Mouse (Mus musculus): Measurements from ENCODE around the gene Tie1. TPM values are rescaled to one million over a fixed set of nuclear protein-coding genes. Genes with fewer than 3 reads are reported as not detected.
A peak's percentile ranks its signal among the peaks of the same experiment; 100 is the strongest.

Gene Tie1
- total RNA-seq, 2 experiments from 2014 or later: 7.1 to 8.5 TPM

- DNase-seq: no peak
Observed at GRCm38 (mm10) chr4:118472687-118473086, 17.2 kb downstream of the Tie1 start.

GRCm38 (mm10) chr4:118471281-118471680 lies 18.6 kb downstream of the Tie1 start:
- no peak for DNase-seq

GRCm38 (mm10) chr4:118465697-118466163 lies 24.1 kb downstream of the Tie1 start:
- DNase-seq: no peak

DNA sequence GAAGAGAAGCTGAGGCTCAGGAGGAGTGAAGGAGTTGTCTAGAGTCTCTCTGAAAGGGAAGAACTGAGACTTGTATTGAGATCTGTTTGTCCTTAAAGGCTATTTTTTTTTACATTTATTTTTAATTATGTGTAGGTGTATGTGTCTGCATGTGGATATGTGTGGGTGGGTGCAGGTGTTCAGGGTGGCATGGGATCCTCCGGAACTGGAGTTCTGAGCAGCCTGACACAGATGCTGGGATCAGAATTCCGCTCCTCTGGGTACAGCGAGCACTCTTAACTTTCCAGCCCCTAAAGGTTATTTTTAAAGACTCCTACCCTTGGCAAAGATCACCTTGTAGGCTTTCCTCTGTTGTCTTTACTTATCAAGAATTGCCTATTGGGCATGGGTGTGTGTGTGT lies 24.9 kb downstream of the Tie1 start:
- no peak for DNase-seq

- DNase-seq: no peak
Observed at GRCm38 (mm10) chr4:118457345-118457975, 32.4 kb downstream of the Tie1 start, which contains the start of gene Mpl. TSS of gene Mpl (minus strand) at chr4:118457513.

GRCm38 (mm10) chr4:118446415-118447153 lies 43.3 kb downstream of the Tie1 start:
- no peak for DNase-seq

GRCm38 (mm10) chr4:118445781-118446414 lies 44.0 kb downstream of the Tie1 start:
- DNase-seq: no peak

- no peak for DNase-seq
Observed at GRCm38 (mm10) chr4:118445088-118445487, 44.8 kb downstream of the Tie1 start.

DNA sequence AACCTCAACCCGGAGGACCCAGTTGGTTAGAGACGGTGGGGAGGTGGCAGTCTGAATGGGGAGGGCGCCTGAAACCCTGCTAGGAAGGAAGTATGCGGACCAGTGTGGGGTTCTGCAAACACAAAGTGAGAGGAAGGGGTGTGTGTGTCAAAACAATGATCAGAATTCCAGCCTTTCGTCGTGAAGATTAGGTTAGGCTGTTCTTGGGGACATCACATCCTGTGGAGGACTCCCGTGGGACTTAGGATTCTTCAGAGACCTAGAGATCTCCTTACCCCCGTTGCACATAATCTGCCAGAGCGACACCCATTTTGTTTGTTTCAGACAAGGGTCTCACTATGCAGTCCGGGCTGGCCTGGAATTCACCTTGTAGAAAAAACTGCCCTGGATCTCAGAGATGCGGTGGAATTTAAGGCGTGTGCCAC lies 52.0 kb downstream of the Tie1 start:
- DNase-seq: no peak

GRCm38 (mm10) chr4:118436820-118437603 lies 52.8 kb downstream of the Tie1 start, which contains the start of gene Cdc20:
TSS of gene Cdc20 (minus strand) at chr4:118437352.
- DNase-seq: peak; percentile 83 to 86

- no peak for DNase-seq
Observed at GRCm38 (mm10) chr4:118432332-118432731, 57.5 kb downstream of the Tie1 start.

- no peak for DNase-seq
Observed at GRCm38 (mm10) chr4:118429215-118429895, 60.5 kb downstream of the Tie1 start.

- no peak for DNase-seq
Observed at GRCm38 (mm10) chr4:118428531-118429214, 61.2 kb downstream of the Tie1 start.

GRCm38 (mm10) chr4:118427768-118428451 lies 62.0 kb downstream of the Tie1 start, which contains the start of gene Elovl1:
TSS of gene Elovl1 (plus strand) at chr4:118428093.
- DNase-seq: peak; percentile 67 to 80

- DNase-seq: no peak
Observed at GRCm38 (mm10) chr4:118427415-118427767, 62.5 kb downstream of the Tie1 start.

DNA sequence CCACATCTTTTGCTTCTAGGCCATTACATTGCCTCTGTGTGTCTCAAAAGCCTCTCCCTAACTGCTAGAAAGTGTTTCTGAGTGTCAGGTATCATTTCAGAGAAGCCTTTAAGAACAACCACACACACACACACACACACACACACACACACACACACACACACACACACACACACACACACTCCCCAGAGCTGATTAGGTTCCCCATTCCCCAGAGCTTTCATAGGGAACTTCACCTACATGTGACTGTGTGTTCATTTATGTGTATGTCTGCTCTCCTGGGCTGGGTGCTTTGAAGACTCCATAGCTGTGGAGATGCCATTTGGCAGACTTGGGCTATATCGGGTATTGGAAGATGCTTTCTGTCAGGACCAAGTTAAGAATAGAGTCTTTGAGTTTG lies 64.5 kb downstream of the Tie1 start:
- DNase-seq: no peak

GRCm38 (mm10) chr4:118424541-118425160 lies 65.2 kb downstream of the Tie1 start:
- DNase-seq: no peak

GRCm38 (mm10) chr4:118421384-118421783 lies 68.5 kb downstream of the Tie1 start:
- DNase-seq: no peak
